Mouse (Mus musculus) heart, adult 2 months (tissue): ENCODE measurements around the gene Gpatch4. TPM values are rescaled to one million over a fixed set of nuclear protein-coding genes. Genes with fewer than 3 reads are reported as not detected.
A peak's percentile ranks its signal among the peaks of the same experiment; 100 is the strongest.

Experiments
- DNase-seq, 2 experiments: peaks; one replicate each; pipeline ENCODE4 v3.0.0; 2021
- H3K27ac ChIP-seq: fragments of 200-600 bp; 2 replicates; pipeline ENCODE4 v1.8.1; 2022
- H3K27me3 ChIP-seq: fragments of 200-500 bp; 2 replicates; pipeline ENCODE4 v1.6.1; 2012; ENCODE audit warnings: mild to moderate bottlenecking, low read length, inconsistent platforms, mixed read lengths; ENCODE audit not compliant: control insufficient read depth, insufficient read depth
- H3K36me3 ChIP-seq: fragments of 200-500 bp; 2 replicates; pipeline ENCODE4 v1.6.1; 2012; ENCODE audit warnings: low read length, inconsistent platforms; ENCODE audit not compliant: control insufficient read depth, insufficient read depth
- H3K4me1 ChIP-seq: fragments of 200-500 bp; 2 replicates; pipeline ENCODE4 v1.6.1; 2011; ENCODE audit warnings: low read length; ENCODE audit not compliant: control insufficient read depth, insufficient read depth
- H3K4me3 ChIP-seq: fragments of 200-600 bp; 2 replicates; pipeline ENCODE4 v1.8.1; 2022
- H3K79me2 ChIP-seq: fragments of 200-500 bp; replicated peaks from 2 replicates; pipeline ENCODE4 v1.6.1; 2012; ENCODE audit warnings: mild to moderate bottlenecking, inconsistent platforms, low read length, moderate library complexity, mixed read lengths; ENCODE audit not compliant: control insufficient read depth, insufficient read depth
- H3K9ac ChIP-seq: fragments of 200-500 bp; 2 replicates; pipeline ENCODE4 v1.6.1; 2012; ENCODE audit warnings: low read depth, mild to moderate bottlenecking, control low read depth, inconsistent platforms, low read length, mixed read lengths
- CTCF ChIP-seq: fragments of 200-600 bp; IDR thresholded peaks from 2 replicates; pipeline ENCODE4 v1.8.1; 2022; ENCODE audit warnings: antibody characterized with exemption, mild to moderate bottlenecking, moderate library complexity
- EP300 ChIP-seq: fragments of 200-500 bp; IDR thresholded peaks from 2 replicates; pipeline ENCODE4 v1.6.1; 2011; ENCODE audit warnings: low read depth, low read length, control low read depth; ENCODE audit not compliant: insufficient read depth
- POLR2A ChIP-seq: fragments of 200-500 bp; IDR thresholded peaks from 2 replicates; pipeline ENCODE4 v1.6.1; 2011; ENCODE audit warnings: mild to moderate bottlenecking, low read depth, low read length, control low read depth; ENCODE audit not compliant: insufficient read depth
- WGBS: fragments of 180-500 bp; shearing (Covaris S2); methylation state at CpG from one replicate; pipeline ENCODE4 v1.1.7; 2018; 5-methylcytosine and 5-hydroxymethylcytosine counted together
- intact Hi-C: fragments of 180-260 bp; cut with DNase I; formaldehyde crosslinking; loops from one replicate; pipeline ENCODE4 v1.15.1; 2025
- polyA plus RNA-seq: library from polyadenylated mRNA; depleted of rRNA; stranded (reverse); fragments of >200 nt; gene quantifications from 2 replicates; pipeline ENCODE4 v1.2.3, GENCODE M21; 2012
- total RNA-seq, 2 experiments: library from RNA; stranded (reverse); gene quantifications; 2 replicates each; pipeline ENCODE4 v1.2.3; 2021

The Gpatch4 gene
- total and polyA plus RNA-seq, 3 experiments = 4.3 to 9.9 (median 9.5) TPM

DNA sequence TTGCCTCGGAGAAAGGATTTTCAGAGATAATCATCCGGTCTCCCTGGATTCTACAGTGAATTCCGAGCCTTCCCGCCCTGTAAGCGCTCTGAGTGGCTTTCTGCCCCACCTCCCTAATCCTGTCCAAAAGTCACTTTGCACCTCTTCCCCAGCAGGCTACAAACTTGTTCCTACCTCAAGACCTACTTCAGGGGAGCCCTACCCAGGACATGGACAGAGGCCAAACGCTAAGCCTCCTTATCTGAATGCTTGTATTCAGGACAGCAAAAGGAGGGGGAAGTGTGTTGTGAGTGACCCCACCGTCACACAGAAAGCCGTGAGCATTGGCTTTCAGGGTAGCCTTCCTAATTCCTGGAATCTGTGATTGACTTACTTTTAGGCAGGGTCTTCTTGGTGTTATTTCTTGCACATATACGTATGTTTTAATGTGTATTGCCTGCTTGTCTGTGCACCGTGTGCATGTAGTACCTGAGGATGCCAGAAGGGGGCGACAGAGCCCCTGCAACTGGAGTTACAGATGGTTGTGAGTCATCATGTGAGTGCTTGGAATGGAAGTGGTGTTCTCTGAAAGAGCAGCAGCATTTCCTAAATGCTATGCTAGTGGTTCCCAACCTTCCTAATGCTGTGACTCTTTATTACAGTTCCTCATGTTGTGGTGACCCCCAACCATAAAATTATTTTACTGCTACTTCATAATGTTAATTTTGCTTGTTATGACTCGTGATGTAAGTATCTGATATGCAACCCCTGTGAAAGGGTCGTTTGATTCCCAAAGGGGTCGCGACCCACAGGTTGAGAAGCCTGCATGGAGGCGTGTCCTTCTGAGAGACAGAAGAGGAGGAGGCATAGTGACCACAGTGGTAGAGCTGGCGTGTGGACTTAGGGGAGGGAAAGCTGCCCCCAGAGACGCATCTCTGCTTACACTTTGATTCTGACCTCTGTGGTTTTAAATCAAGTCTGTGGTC lies 36.8 kb upstream of the Gpatch4 start:
- intact Hi-C loops = no loop called here
- whole genome bisulfite sequencing = 64% methylated on average over 18 of the region's 18 CpGs
- no peak for DNase-seq

DNA sequence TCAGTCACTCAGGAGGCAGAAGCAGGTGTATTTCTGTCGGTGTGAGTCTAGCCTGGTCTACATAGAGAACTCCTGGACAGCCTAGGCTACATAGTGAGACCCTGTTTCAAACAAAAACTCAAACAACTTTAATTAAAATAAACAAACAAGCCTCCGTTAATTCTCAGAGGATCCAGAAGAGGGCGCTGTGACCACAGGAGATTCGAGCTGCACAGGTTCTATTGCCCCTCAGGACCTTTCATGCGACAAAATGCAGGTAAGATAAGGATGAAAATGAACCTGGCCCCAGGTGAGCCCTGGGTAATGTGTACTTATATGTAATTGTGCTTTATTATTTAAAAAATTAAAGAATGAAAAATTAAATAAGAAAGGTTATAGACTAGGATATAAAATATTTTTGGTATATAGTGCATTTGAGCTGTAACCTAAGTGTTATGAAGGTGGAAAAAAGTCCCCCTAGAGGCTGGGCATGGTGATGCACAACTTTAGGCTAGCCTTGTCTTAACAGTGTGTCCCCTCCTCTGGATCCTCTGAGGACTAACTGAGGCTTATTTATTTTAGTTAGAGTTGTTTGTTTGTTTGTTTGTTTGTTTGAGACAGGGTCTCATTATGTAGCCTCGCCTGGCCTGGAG lies 32.2 kb upstream of the Gpatch4 start:
- no peak for DNase-seq
- intact Hi-C loops = loop anchor here (1.0 to 5.0 kb wide), 2 partner anchors 61 to 232 kb away; no protein-coding TSS in a partner anchor
- H3K36me3 ChIP-seq = no peaks in the 10 kb centered on the region

More for the DNA sequence above, 36.8 kb upstream of the Gpatch4 start:
- H3K27me3 ChIP-seq = peaks cover 2% of the 10 kb centered on the region
- no peaks in the 10 kb centered on the region for H3K4me1 ChIP-seq
- H3K79me2 ChIP-seq = no peaks in the 10 kb centered on the region
- H3K36me3 ChIP-seq = no peaks in the 10 kb centered on the region
- no peak overlapping the region for H3K4me3 ChIP-seq
- H3K27ac ChIP-seq = no peak overlapping the region
- H3K9ac ChIP-seq = no peak overlapping the region
- TF ChIP-seq EP300 = no peak
- peak; percentile 57 for TF ChIP-seq CTCF

DNA sequence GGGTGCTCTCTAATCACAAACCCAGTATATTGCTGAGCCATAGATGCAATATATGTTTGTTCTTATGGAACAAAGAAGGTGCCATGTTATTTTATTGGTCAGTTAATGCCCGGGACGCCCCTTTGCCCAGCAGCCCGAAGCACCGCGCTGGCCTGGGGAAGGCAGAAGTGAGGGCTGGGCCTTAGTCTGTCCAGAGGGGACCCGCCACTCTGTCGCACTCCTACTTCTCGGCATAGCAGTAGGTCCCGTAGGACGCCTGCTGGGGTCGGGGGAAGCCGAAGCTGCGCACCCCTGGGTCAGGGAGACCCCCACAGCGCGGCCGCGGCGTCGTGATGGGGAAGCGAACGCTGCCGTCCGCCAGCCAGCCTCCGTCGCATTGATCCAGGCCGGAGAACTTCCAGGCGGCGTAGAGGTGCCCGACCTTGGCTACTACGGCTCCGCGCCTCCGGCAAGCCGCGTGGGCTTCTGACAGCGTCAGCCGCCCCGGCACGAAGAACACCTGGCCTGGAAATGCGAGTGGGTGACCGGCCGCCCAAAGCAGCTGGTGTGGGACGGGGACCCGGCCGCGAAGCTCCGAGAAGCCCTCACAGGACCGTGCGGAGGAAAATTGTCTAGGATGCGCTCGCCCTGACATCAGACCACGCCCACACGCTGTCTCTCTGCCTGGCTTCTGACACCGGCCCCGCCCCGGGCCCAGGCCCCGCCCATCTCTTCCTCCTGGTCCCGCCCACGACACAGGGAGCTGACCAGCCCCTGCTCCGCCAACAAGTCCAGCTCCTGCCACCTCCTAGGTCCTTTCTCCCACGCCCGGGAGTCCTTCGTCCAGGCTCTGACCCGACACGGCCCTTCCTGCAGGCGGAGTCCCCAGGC lies 20.4 kb upstream of the Gpatch4 start:
- intact Hi-C loops = no loop called here
- 5% methylated on average over 63 of the region's 66 CpGs for WGBS
- TF ChIP-seq POLR2A (peak; percentile 42; the same call in 1 of the 2 replicates), EP300 (no peak), CTCF (no peak)

More for the DNA sequence above, 32.2 kb upstream of the Gpatch4 start:
- Histone ChIP-seq H3K79me2 (no peaks in the 10 kb centered on the region), H3K4me1 (no peaks in the 10 kb centered on the region), H3K27ac (no peak overlapping the region), H3K4me3 (no peak overlapping the region), H3K27me3 (no peaks in the 10 kb centered on the region), H3K9ac (no peak overlapping the region)
- WGBS = 8% methylated on average over 6 of the region's 6 CpGs
- TF ChIP-seq CTCF (peak; percentile 78), EP300 (no peak)

DNA sequence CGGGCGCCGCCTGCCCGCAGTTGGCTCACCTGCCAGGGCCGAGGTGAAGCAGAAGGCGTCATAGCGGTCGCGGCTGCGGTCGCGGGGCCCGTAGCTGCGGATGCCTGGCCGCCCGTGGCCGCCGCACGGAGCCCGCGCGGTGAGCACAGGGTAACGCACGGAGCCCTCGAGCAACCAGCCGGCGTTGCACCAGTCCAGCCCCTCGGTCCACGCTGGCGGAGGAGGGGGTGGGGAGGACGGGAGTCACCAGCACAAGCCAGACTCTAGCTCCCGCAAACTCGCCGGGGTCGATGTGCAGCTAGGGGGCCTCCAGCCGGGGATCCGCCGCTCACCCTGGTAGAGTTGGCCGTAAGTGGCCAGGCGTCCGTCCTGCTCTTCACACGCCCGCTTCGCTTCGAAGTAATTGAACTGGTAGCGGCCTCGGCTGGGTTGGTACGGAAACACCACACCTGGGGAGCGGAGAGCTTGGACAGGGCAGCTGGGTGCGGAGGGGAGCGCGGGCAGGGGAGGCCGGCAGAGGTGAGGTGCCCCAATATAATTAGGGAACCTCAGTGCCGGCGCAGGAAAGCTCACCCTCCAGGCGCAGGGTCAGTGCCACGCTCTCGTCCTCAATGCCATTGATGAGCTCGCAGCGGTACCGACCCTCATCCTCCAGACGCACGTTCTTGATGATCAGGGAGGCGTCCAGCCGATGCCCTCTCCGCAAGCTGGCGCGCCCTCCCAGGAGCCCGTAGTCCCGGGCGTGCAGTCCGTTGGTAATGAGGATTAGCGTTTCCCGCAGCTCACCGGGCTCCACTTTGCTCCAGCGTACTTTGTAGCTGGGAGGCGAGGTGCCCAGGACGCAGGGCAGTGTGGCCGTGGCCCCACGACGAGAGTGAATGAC lies 19.5 kb upstream of the Gpatch4 start:
- Histone ChIP-seq H3K4me1 (no peaks in the 10 kb centered on the region), H3K27ac (no peak overlapping the region), H3K27me3 (peaks cover 18% of the 10 kb centered on the region), H3K36me3 (no peaks in the 10 kb centered on the region), H3K9ac (peak overlapping the region; percentile 71), H3K79me2 (no peaks in the 10 kb centered on the region), H3K4me3 (peak overlapping the region; percentile 74)
- under 1% methylated on average over 80 of the region's 81 CpGs for WGBS
- intact Hi-C loops = no loop called here
- no peak for TF ChIP-seq POLR2A
- no peak for TF ChIP-seq EP300
- peak; percentile 24 for TF ChIP-seq CTCF
- DNase-seq = peak in 1 of 2 experiments; percentile 26

More for the DNA sequence above, 20.4 kb upstream of the Gpatch4 start:
- Histone ChIP-seq H3K36me3 (no peaks in the 10 kb centered on the region), H3K27ac (no peak overlapping the region), H3K9ac (peak overlapping the region; percentile 71), H3K27me3 (peaks cover 18% of the 10 kb centered on the region), H3K4me3 (peak overlapping the region; percentile 74), H3K79me2 (no peaks in the 10 kb centered on the region), H3K4me1 (no peaks in the 10 kb centered on the region)
- DNase-seq = peak; percentile 92

DNA sequence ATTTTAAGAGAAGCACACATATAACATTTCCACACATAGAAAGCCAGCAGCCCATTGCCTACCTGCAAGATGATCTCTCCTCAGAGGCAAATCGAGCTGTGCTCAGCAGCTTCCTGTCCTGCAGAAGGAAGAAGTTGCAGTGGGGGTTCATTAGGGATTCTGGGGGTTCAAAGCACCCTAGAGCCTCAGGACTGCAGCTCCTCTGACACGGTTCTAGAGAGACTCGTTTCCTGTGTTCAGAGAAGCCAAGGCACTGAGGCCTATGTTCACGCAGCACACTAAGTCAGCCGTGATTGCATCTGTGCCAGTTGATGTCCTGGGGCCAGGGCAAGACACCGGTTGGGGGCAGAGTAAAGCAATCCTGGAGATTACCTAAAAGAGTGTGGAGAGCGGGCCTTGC lies 16.1 kb upstream of the Gpatch4 start:
- peaks cover 16% of the 10 kb centered on the region for H3K27me3 ChIP-seq
- H3K4me3 ChIP-seq = no peak overlapping the region
- H3K36me3 ChIP-seq = no peaks in the 10 kb centered on the region
- no peak for TF ChIP-seq CTCF
- TF ChIP-seq POLR2A = no peak
- TF ChIP-seq EP300 = no peak
- H3K79me2 ChIP-seq = no peaks in the 10 kb centered on the region
- no peak for DNase-seq
- no peak overlapping the region for H3K9ac ChIP-seq
- no peaks in the 10 kb centered on the region for H3K4me1 ChIP-seq
- intact Hi-C loops = loop anchor here (5.0 kb wide), 1 partner anchor 45 kb away; no protein-coding TSS in a partner anchor
- no peak overlapping the region for H3K27ac ChIP-seq
- 52% methylated on average over 7 of the region's 7 CpGs for WGBS
